Mouse (Mus musculus): ENCODE measurements around the gene Ccdc71. TPM values are rescaled to one million over a fixed set of nuclear protein-coding genes. Genes with fewer than 3 reads are reported as not detected.

The Ccdc71 gene
- total RNA-seq, 2 experiments from 2014 or later = 15.6 to 17.5 TPM

DNA sequence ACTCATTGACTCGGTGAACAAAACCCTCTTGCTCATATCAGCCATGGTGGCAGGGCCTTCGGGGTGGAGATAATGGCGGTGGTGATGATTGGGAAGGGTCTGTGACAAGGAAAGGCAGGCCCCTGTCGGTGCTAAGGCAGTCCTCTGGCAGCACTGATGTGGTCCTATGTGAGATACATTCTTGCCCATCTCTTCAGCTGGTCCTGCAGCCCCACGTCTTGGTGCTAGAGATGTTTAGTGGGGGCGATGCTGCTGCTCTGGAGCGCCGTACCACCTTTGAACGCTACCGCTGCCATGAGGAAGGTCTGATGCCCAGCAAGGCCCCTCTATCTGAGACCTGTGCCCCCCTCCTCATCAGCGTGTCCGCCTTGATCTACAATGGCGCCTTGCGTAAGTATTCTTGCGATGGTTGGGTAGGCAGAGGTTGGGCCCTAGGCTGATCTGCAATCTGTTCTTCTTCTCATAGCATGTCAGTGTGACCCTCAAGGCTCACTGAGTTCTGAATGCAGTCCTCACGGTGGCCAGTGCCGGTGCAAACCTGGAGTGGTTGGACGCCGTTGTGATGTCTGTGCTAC lies 25.1 kb downstream of the Ccdc71 start:
- intact Hi-C loops (cut with DNase I; ENCODE audit: low total_unique reads) = no loop called here
- DNase-seq = no peak

DNA sequence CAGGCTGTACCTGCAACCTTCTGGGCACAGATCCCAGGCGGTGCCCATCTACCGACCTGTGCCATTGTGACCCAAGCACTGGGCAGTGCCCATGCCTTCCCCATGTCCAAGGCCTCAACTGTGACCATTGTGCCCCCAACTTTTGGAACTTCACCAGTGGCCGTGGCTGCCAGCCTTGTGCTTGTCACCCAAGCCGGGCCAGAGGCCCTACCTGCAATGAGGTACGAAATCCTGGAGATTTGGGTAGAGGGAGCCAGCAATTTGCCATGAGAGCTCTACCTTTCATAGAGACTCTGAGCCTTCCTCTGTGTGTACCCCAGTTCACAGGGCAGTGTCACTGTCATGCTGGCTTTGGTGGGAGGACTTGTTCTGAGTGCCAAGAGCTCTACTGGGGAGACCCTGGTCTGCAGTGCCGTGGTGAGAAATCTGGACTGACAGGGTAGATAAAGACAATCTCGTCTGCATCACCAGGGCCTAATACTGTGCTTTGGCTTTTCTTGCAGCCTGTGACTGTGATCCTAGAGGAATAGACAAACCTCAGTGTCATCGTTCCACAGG lies 26.7 kb downstream of the Ccdc71 start:
- DNase-seq = no peak
- intact Hi-C loops (cut with DNase I; ENCODE audit: low total_unique reads) = no loop called here

DNA sequence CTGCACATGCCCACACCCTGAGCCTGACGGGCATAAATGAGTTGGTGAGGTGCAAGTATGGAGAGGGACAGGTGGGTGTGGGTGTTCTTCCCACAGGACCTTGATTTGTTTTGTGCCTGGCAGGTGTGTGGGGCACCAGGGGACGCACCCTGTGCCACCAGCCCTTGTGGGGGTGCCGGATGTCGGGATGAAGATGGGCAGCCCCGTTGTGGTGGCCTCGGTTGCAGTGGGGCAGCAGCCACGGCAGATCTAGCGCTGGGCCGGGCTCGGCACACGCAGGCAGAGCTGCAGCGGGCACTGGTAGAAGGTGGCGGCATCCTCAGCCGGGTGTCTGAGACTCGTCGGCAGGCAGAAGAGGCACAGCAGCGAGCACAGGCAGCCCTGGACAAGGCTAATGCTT lies 28.1 kb downstream of the Ccdc71 start:
- intact Hi-C loops (cut with DNase I; ENCODE audit: low total_unique reads) = no loop called here

DNA sequence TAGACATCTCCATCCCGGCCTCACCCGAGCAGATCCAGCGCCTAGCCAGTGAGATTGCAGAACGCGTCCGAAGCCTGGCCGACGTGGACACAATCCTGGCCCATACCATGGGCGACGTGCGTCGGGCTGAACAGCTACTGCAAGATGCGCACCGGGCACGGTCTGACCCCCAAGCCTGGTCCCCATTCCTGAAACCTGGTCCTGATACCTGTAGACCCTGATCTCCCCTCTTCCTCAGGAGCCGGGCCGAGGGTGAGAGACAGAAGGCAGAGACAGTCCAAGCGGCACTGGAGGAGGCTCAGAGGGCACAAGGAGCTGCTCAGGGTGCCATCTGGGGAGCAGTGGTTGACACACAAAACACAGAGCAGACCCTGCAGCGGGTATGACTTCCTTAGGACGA lies 28.9 kb downstream of the Ccdc71 start:
- DNase-seq = no peak
- intact Hi-C loops (cut with DNase I; ENCODE audit: low total_unique reads) = no loop called here

More for the DNA sequence above, 28.1 kb downstream of the Ccdc71 start:
- DNase-seq = no peak

DNA sequence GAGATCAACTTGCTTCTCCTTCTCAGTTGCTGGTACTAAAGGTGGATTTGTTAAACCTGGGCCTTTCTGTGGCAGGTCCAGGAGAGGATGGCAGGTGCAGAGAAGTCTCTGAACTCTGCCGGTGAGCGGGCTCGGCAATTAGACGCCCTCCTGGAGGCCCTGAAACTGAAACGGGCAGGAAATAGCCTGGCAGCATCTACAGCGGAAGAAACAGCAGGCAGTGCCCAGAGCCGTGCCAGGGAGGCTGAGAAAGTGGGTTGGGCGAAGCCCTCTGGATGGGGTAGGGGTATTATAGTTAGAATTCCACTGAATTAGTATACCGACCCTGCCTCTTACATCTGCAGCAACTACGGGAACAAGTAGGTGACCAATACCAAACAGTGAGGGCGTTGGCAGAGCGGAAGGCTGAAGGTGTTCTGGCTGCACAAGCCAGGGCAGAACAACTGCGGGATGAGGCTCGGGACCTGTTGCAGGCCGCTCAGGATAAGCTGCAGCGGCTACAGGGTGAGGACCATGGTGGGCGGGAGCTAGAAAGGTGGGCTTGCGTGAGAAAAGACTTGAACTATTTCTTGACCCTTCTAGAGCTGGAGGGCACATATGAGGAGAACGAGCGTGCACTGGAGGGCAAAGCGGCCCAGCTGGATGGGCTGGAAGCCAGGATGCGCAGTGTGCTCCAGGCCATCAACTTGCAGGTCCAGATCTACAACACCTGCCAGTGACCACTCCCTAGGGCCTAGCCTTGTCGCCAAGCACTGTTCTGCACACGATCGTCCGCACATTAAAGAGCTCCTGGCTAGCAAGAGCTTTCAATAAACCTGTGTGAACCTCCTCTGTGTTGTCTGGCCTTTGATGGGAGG lies 29.6 kb downstream of the Ccdc71 start:
- no peak for DNase-seq
- intact Hi-C loops (cut with DNase I; ENCODE audit: low total_unique reads) = no loop called here

DNA sequence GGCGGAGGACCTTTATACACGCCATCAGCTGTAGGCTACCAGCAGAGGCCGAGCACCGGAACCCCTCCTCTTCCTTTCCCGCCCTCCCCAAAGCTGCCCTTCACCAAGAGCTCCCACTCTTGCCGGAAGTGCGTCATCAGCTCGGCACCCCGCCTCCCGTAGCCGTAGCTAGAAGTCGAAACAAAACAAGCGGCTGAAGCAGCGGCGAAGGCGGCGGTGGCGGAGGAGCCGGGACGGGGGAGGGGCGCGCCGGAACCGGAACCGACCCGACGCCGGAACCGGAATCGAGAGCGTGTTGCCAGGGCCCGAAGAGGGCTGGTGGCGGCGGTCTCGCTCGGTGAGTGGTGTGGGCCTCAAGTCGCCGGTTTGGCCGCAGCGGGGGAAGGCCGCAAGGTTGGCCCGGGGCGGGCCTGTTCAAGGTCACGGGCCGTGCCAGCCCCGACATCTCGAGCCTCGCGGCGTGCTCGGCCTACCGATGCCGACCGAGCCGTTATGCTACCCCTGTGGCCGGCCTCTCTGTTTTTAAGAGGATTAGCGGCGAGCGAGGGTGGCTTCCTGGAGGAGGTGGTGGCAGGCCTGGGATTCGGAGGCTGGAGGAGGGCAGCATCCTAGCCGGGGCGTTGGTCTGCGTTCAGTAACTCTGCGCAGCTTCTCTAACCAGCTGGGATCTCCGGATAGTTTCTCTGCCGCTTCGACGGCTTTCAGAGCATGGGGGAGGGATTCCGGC lies 30.4 kb downstream of the Ccdc71 start, which contains the start of gene Usp19:
Gene Usp19, plus strand, starts transcription at position 44 of the 727 bp plus-strand sequence.
- peak; percentile 96 for DNase-seq
- intact Hi-C loops (cut with DNase I; ENCODE audit: low total_unique reads) = no loop called here

DNA sequence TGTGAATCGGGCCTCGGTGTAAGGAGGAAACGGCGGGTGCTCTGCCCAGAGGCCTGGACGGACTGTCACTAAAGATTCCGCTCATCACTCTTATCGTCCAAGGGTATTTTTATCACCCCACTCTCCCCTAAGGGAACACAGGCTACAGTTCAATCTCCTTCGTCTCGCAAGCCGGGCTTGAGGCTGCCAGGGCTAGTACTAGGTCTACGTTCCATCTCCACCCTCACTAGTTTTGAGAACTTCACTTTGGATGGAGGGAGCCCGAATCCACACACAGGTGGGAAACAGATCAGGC lies 30.9 kb downstream of the Ccdc71 start:
- no peak for DNase-seq
- intact Hi-C loops (cut with DNase I; ENCODE audit: low total_unique reads) = no loop called here

DNA sequence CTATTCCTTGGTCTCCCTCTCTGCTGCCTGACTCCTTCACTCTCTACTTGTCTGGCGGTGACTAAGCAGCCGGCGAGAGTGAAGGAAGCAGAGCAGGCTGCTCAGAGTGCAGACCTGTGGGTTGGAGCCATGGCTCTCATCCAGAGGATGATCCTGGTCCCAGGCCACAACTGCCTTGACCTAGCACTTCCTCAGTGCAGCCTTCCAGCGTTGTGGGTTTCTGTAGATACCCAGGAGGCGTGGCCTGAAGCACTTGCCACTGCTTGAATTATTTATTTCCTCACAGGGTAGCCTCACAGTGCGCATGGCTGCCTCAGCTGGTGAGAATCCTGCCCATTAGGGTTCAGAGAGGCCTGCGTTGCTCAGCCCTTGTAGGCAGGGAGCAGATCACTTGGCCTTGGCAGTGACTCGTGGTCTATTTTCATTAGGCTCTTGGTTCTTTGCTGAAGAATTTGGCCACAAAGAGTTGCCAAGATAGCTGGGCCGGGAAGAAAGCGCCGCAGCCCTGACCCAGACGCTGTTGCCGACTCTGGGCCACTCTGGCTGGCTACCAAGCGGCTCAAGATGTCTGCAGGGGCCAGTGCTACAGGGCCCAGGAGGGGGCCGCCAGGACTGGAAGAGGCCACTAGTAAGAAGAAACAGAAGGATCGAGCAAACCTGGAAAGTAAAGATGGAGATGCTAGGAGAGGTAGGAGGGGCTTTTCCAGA lies 31.9 kb downstream of the Ccdc71 start:
- intact Hi-C loops (cut with DNase I; ENCODE audit: low total_unique reads) = loop anchor here (2.0 kb wide), 1 partner anchor 67 kb away; no protein-coding TSS in a partner anchor
- DNase-seq = peak; percentile 61

DNA sequence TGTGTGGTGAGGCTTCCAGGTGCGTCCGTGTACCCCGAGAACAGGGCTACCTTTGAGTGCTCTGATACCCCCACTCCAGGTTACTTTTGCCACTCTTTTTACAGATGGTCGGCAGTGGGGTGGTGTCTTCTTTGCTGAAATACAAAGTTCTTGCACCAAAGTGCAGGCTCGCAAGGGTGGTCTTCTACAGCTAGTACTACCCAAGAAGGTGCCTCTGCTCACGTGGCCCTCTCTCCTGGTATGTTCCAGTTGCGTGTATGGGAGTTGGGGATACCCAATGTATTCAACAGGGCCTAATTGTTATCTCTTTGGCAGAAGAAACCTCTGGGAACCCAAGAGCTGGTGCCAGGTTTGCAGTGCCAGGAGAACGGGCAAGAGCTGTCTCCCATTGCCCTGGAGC lies 32.9 kb downstream of the Ccdc71 start:
- intact Hi-C loops (cut with DNase I; ENCODE audit: low total_unique reads) = loop anchor here (2.0 kb wide), 1 partner anchor 66 kb away; no protein-coding TSS in a partner anchor
- DNase-seq = peak; percentile 3

DNA sequence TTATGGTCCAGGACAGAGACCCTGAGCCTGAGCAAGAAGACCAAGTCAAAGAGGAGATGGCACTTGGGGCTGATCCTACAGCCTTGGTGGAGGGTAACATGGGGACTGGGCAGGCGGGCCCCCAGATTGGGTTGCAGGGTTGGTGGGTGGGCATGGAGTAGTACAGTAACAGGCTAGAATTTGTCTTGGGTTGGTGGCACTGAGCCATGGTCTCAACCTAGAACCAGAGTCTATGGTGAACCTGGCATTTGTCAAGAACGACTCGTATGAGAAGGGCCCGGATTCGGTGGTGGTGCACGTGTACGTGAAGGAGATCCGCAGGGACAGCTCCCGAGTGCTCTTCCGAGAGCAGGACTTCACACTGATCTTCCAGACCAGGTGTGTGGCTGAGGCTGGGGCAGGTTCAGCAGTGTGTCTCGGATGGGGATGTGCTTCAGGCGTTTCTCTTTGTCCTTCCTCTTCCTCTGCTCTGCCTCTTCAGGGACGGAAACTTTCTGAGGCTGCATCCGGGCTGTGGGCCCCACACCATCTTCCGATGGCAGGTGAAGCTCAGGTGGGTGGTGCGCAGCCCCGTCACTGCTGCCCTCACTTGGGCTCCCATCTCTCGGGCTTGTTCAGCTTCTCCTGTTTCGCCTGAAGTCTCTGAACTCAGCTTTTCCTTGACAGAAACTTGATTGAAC lies 34.0 kb downstream of the Ccdc71 start:
- intact Hi-C loops (cut with DNase I; ENCODE audit: low total_unique reads) = no loop called here
- peak; percentile 3 for DNase-seq

DNA sequence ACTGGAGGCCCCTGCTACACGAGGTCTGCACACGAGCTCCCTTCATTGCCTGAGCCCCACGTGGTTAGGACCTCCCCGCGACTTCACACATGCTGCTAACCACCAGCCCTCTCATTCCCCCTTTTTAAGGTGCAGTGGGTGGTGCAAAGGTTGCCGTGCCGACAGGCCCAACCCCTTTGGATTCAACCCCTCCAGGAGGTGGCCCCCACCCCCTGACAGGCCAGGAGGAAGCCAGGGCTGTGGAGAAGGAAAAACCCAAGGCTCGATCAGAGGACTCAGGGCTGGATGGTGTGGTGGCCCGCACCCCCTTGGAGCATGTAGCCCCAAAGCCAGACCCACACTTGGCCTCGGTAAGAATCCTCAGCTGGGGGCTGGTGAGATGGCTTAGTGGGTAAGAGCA lies 34.6 kb downstream of the Ccdc71 start:
- intact Hi-C loops (cut with DNase I; ENCODE audit: low total_unique reads) = no loop called here
- DNase-seq = peak; percentile 4

DNA sequence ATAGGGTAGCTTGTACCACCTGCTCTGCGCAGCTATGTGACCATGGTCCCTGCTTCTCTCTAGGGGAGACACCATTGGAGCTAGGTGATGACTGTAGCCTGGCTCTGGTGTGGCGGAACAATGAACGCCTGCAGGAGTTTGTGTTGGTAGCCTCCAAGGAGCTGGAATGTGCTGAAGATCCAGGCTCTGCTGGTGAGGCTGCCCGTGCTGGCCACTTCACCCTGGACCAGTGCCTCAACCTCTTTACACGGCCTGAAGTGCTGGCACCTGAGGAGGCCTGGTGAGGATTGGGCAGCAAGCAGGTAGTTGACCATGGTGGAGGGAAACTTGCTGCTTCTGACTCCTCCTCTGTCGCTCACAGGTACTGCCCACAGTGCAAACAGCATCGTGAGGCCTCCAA lies 38.9 kb downstream of the Ccdc71 start:
- DNase-seq = no peak

DNA sequence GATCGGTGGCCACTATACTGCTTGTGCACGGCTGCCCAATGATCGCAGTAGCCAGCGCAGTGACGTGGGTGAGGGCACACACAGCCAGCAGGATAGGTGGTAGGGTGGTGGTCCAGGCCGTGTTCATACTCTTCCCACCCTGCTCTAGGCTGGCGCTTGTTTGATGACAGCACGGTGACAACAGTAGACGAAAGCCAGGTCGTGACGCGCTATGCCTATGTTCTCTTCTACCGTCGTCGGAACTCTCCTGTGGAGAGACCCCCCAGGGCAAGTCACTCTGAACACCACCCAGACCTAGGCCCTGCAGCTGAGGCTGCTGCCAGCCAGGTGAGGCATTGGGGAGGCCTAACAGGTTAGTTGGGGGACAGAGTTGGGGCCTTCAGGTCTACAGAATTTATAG lies 39.6 kb downstream of the Ccdc71 start:
- no peak for DNase-seq

More for the DNA sequence above, 38.9 kb downstream of the Ccdc71 start:
- intact Hi-C loops (cut with DNase I; ENCODE audit: low total_unique reads) = no loop called here

DNA sequence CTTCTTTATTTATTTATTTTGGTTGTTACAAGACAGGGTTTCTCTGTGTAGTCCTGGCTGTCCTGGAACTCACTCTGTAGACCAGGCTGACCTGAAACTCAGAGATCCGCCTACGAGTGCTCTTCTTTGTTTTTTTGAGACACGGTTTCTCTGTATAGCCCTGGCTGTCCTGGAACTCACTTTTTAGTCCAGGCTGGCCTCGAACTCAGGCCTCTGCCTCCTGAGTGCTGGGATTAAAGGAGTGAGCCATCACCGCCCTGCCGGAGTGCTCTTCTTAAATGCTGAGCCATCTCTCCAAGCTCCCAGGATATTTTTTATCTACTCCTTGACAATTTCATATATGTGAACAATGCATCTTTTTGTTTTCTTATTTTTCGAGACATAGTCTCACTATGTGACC lies 46.6 kb downstream of the Ccdc71 start:
- intact Hi-C loops (cut with DNase I; ENCODE audit: low total_unique reads) = no loop called here
- DNase-seq = no peak

More for the DNA sequence above, 39.6 kb downstream of the Ccdc71 start:
- intact Hi-C loops (cut with DNase I; ENCODE audit: low total_unique reads) = no loop called here

DNA sequence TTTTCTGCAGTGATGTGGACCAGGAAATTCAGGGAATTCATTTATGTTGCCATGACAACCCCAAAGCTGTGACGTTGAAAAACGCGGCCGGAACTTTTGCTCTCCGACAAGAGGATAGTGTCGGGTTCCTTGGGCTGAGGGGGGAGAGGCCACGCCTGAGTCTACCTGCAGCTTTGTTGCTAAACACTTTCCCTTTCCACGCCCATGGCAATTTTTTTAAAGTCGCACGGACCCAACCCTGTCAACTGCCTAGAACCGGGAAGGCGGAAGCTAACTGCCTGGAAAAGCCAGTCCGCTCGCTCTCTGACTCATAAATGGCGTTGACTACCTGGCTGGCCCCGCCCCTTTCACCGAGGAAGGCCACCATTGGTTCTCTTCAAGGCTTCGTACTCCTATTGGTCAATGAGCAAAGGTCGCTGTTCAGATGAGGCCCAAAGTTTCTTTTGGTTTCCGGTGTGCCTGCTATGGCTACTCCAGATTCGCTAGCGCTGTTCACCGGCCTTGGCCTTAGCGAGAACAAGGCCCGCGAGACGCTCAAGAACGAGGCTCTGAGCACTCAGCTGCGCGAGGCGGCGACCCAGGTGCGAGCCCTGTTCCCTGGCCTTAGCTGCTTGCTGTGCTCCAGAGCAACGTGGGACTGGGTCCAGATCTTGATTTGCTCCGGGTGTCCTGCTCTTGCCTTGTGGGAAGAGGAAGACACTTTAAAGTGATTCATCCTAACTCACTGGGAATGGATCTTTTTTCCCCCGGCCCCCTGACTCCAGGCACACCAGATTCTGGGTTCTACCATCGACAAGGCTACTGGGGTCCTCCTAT lies 47.5 kb downstream of the Ccdc71 start, which contains the start of gene Qars:
Gene Qars, plus strand, starts transcription at position 88 of the 816 bp plus-strand sequence.
- DNase-seq = peak; percentile 93
- intact Hi-C loops (cut with DNase I; ENCODE audit: low total_unique reads) = no loop called here

DNA sequence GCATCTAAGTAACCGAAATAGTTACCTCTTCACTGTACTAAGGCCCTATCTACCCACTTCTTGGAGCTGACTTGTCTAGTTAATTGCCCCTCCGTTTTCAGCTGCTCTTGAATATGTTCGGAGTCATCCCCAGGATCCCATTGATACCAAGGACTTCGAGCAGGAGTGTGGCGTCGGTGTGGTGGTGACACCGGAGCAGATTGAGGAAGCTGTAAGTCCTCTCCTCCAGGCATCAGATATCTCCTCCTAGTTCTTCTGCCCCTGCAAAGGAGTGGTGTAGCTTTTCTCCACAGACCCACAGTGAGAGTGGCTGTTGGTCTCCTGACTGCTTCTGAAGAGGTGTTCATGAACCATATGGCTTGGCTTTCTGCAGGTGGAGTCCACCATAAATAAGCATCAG lies 48.4 kb downstream of the Ccdc71 start:
- DNase-seq = no peak
- intact Hi-C loops (cut with DNase I; ENCODE audit: low total_unique reads) = no loop called here
